Mouse (Mus musculus) hindbrain, postnatal 0 days (tissue): ENCODE measurements at regions not wholly inside any gene's neighbourhood (a gene's known extent, or its start where the extent isn't known, plus 50 kb on each side); places are given as distances from the start of the nearest gene placed in this dataset.
"Not testable (repeated sequence)": the region's sequence is repeated elsewhere in the genome, so short reads cannot be mapped to it uniquely, and the experiment has no call there.

Source experiments
- ATAC-seq: fragments of 200-750 bp; cut with Nextera tagmentation; 2 replicates; pipeline ENCODE4 v1.8.0; 2017; ENCODE audit warnings: mild to moderate bottlenecking, moderate TSS enrichment, moderate library complexity
- DNase-seq: peaks from one replicate; pipeline ENCODE4 v3.0.0-alpha.2; 2015; ENCODE audit warnings: low spot score
- H3K27ac ChIP-seq: fragments of 300-500 bp; sonication (generic); 2 replicates; pipeline ENCODE4 v1.5.1; 2014; ENCODE audit warnings: mild to moderate bottlenecking
- H3K27me3 ChIP-seq: fragments of 300-500 bp; sonication (generic); 2 replicates; pipeline ENCODE4 v1.6.1; 2014; ENCODE audit warnings: low read length, mixed read lengths; ENCODE audit not compliant: insufficient read depth
- H3K36me3 ChIP-seq: fragments of 300-500 bp; sonication (generic); 2 replicates; pipeline ENCODE4 v1.6.1; 2014; ENCODE audit warnings: low read length, mixed read lengths; ENCODE audit not compliant: insufficient read depth
- H3K4me1 ChIP-seq: fragments of 300-500 bp; sonication (generic); 2 replicates; pipeline ENCODE4 v1.6.1; 2014; ENCODE audit warnings: antibody characterized with exemption, low read length, mixed read lengths; ENCODE audit not compliant: insufficient read depth
- H3K4me2 ChIP-seq: fragments of 300-500 bp; sonication (generic); 2 replicates; pipeline ENCODE4 v1.6.1; 2014; ENCODE audit warnings: low read depth, mild to moderate bottlenecking, low read length, moderate library complexity, mixed read lengths
- H3K4me3 ChIP-seq: fragments of 300-500 bp; sonication (generic); 2 replicates; pipeline ENCODE4 v1.5.1; 2014; ENCODE audit warnings: low read length
- H3K9ac ChIP-seq: fragments of 300-500 bp; sonication (generic); replicated peaks from 2 replicates; pipeline ENCODE4 v1.6.1; 2014; ENCODE audit warnings: mild to moderate bottlenecking, low read length, moderate library complexity, mixed read lengths
- H3K9me3 ChIP-seq: fragments of 300-500 bp; sonication (generic); 2 replicates; pipeline ENCODE4 v1.6.1; 2016; ENCODE audit warnings: low read length, mixed read lengths
- CTCF ChIP-seq: IDR thresholded peaks from 2 replicates; pipeline ENCODE4 v1.5.1; 2016; ENCODE audit warnings: antibody characterized with exemption, control low read depth, low read depth
- WGBS: fragments of 180-500 bp; shearing (Covaris S2); extraction: QIAGEN DNeasy Blood & Tissue Kit; methylation state at CpG from one replicate; pipeline ENCODE4 v1.1.7; 2014; 5-methylcytosine and 5-hydroxymethylcytosine counted together

- H3K9ac ChIP-seq, result no peak overlapping the region
- no peaks in the 10 kb centered on the region for H3K9me3 ChIP-seq
- WGBS, result 42% methylated on average over 5 of the region's 5 CpGs
- DNase-seq (no peak), ATAC-seq (no peak)
- no peak for TF ChIP-seq CTCF
- no peaks in the 10 kb centered on the region for H3K36me3 ChIP-seq
- H3K4me2 ChIP-seq, result no peak overlapping the region
- no peaks in the 10 kb centered on the region for H3K4me1 ChIP-seq
- no peak overlapping the region for H3K4me3 ChIP-seq
- no peak overlapping the region for H3K27ac ChIP-seq
- H3K27me3 ChIP-seq, result no peaks in the 10 kb centered on the region
Observed at GRCm38 (mm10) chr11:92228855-92229254, 651.5 kb upstream of the Kif2b start.

DNA sequence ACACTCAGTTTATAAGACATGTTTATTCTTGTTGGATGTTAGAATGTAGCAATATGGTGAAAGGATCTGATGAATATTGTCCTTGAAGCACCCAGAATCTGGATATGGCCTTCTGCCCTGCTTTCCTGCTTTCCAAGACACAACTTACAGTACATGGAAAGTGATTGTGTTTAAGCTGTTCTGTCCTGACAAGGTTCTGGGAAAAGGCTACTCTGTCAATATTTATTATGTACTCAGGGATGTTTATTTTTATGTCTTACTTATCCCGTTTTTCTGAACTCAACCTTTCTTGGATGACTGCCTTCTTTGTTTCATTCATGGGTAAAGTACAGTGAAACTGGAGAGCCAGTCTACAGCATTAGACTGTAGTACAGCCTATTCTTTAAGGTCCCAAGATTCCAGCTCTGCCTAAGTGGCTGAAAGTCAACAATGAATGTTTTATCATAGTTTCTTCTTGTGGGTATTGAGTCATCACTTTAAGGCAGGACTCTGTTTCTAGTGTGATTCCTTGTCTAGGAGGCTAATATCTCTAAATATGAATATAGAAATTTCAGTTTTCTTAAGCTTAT, 631.7 kb upstream of the Kif2b start:
- H3K9ac ChIP-seq, result no peak overlapping the region
- no peaks in the 10 kb centered on the region for H3K9me3 ChIP-seq
- no peaks in the 10 kb centered on the region for H3K27me3 ChIP-seq
- ATAC-seq, result no peak
- H3K36me3 ChIP-seq, result no peaks in the 10 kb centered on the region
- 43% methylated on average over 1 of the region's 1 CpGs for WGBS
- TF ChIP-seq CTCF, result no peak
- no peak overlapping the region for H3K4me2 ChIP-seq
- DNase-seq, result no peak
- H3K4me3 ChIP-seq, result no peak overlapping the region
- no peaks in the 10 kb centered on the region for H3K4me1 ChIP-seq
- H3K27ac ChIP-seq, result no peak overlapping the region

DNA sequence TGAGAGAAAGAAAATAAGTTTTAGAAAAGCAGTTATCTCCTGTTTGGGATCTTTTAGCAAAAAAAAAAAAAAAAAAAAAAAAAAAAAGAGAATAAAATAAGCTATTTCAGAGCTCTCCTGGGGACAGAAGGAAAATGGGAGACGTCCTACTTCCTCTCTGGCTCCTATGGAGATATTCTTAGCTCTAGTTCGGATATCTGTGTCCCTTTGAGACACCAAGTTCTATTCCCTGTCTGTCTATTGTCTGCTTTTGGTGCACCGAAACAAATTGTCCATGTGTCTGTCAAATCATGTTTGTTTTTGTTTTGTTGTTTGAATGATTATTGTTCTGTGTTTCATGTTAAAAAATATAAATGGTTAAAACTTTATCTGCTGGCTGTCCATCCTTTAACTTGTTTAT, 601.0 kb upstream of the Kif2b start:
- DNase-seq, H3K4me2 ChIP-seq, H3K9me3 ChIP-seq, H3K9ac ChIP-seq, H3K27ac ChIP-seq, H3K27me3 ChIP-seq, H3K36me3 ChIP-seq, H3K4me3 ChIP-seq, ATAC-seq, H3K4me1 ChIP-seq: not testable (repeated sequence)
- 70% methylated on average over 3 of the region's 3 CpGs for WGBS

DNA sequence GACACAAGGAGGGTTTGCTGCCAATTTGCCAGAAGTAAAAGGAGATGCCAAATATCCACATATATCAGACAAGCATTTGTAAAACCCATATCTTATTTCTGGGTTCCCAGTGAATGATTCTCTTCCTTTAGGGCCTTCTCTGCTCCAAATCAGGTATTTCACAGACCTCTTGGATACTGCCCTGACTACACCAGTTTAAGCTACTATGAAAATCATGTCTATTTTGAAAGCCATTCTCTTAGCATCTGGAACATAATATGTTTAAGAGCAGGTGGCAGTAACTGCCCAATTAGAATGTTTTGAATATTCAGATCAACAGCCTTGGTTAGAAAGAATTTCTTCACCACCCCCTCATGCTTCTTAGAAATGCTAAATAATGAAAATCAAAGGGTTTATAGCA, 575.8 kb upstream of the Kif2b start:
- H3K9ac ChIP-seq, result no peak overlapping the region
- DNase-seq, result no peak
- H3K4me3 ChIP-seq, result no peak overlapping the region
- H3K27ac ChIP-seq, result no peak overlapping the region
- no peak overlapping the region for H3K4me2 ChIP-seq
- no peaks in the 10 kb centered on the region for H3K27me3 ChIP-seq
- no peaks in the 10 kb centered on the region for H3K36me3 ChIP-seq
- ATAC-seq, result no peak
- no peaks in the 10 kb centered on the region for H3K4me1 ChIP-seq
- H3K9me3 ChIP-seq, result no peaks in the 10 kb centered on the region
- no peak for TF ChIP-seq CTCF

- WGBS, result 20% methylated on average over 1 of the region's 1 CpGs
- H3K4me3 ChIP-seq, result no peak overlapping the region
- no peaks in the 10 kb centered on the region for H3K4me1 ChIP-seq
- H3K4me2 ChIP-seq, result no peak overlapping the region
- no peaks in the 10 kb centered on the region for H3K9me3 ChIP-seq
- H3K36me3 ChIP-seq, result no peaks in the 10 kb centered on the region
- H3K27ac ChIP-seq, result no peak overlapping the region
- ATAC-seq (no peak), DNase-seq (peak; percentile 63)
- no peak overlapping the region for H3K9ac ChIP-seq
- peak; percentile 62 for TF ChIP-seq CTCF
- no peaks in the 10 kb centered on the region for H3K27me3 ChIP-seq
Observed at GRCm38 (mm10) chr11:92135677-92136076, 558.3 kb upstream of the Kif2b start.

GRCm38 (mm10) chr11:92134891-92135590, 557.7 kb upstream of the Kif2b start:
- H3K9me3 ChIP-seq, result no peaks in the 10 kb centered on the region
- H3K4me3 ChIP-seq, result no peak overlapping the region
- ATAC-seq, result no peak
- no peak overlapping the region for H3K9ac ChIP-seq
- H3K36me3 ChIP-seq, result no peaks in the 10 kb centered on the region
- 6% methylated on average over 3 of the region's 3 CpGs for WGBS
- no peak for TF ChIP-seq CTCF
- no peak overlapping the region for H3K27ac ChIP-seq
- no peak overlapping the region for H3K4me2 ChIP-seq
- H3K27me3 ChIP-seq, result no peaks in the 10 kb centered on the region
- H3K4me1 ChIP-seq, result no peaks in the 10 kb centered on the region
- DNase-seq, result peak; percentile 2

- Histone ChIP-seq H3K4me3 (no peak overlapping the region), H3K4me1 (no peaks in the 10 kb centered on the region), H3K27me3 (no peaks in the 10 kb centered on the region), H3K4me2 (no peak overlapping the region), H3K27ac (no peak overlapping the region), H3K9me3 (no peaks in the 10 kb centered on the region), H3K36me3 (no peaks in the 10 kb centered on the region), H3K9ac (no peak overlapping the region)
- 76% methylated on average over 2 of the region's 2 CpGs for WGBS
- TF ChIP-seq CTCF, result no peak
- ATAC-seq (no peak), DNase-seq (no peak)
Observed at GRCm38 (mm10) chr11:92084766-92085165, 507.4 kb upstream of the Kif2b start.
